Mouse (Mus musculus) brain, embryonic 14.5 days (tissue): ENCODE measurements at regions not wholly inside any gene's neighbourhood (a gene's known extent, or its start where the extent isn't known, plus 50 kb on each side); places are given as distances from the start of the nearest gene placed in this dataset.

Experiments used
- CTCF ChIP-seq: fragments of 200-500 bp; IDR thresholded peaks from 2 replicates; pipeline ENCODE4 v1.5.1; 2012; ENCODE audit warnings: inconsistent platforms, mild to moderate bottlenecking, moderate library complexity, borderline replicate concordance; ENCODE audit not compliant: insufficient read depth, insufficient read length; ENCODE audit errors: extremely low read depth
- POLR2A ChIP-seq: fragments of 200-500 bp; IDR thresholded peaks from 2 replicates; pipeline ENCODE4 v1.6.1; 2012; ENCODE audit warnings: mild to moderate bottlenecking, inconsistent platforms, borderline replicate concordance; ENCODE audit not compliant: poor library complexity, insufficient read depth, insufficient read length, severe bottlenecking; ENCODE audit errors: extremely low read depth

DNA sequence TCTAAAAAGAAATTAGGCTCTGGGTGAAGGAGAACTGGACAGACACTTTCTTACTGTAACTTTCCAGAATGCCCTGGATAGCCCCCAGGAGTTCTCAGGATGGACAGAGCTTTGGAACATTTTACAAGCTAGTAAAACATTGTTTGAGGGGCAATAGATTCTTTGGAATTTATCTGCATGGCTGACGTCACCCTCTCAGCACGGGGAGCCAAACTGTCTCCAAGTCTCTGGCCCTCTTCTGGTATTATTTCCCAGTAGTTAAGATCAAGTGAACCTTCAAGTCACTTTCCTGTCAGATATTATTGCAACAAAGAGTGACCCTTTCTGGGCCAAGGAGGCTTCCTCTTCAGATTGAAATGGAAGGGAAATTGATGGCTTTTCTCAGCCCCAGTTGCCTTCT, 192.3 kb upstream of the Bmper start:
- no peak for TF ChIP-seq CTCF
- TF ChIP-seq POLR2A = no peak
